Mouse (Mus musculus) liver, postnatal 0 days (tissue): ENCODE measurements around the gene Glcci1.

Experiments
- CTCF ChIP-seq: sonication (generic); IDR thresholded peaks from 2 replicates; pipeline ENCODE4 v1.5.1; 2016; ENCODE audit warnings: antibody characterized with exemption, low read depth
- EP300 ChIP-seq: IDR thresholded peaks from 2 replicates; pipeline ENCODE4 v1.6.1; 2016; ENCODE audit warnings: antibody characterized with exemption, low read depth, mild to moderate bottlenecking

- TF ChIP-seq CTCF (no peak), EP300 (no peak)
These were observed 122.0 kb downstream of the Glcci1 start for GRCm38 (mm10) chr6:8631362-8631761.
